Mouse (Mus musculus) pancreas, adult 10 weeks (tissue): ENCODE data around the gene Olfr155. TPM values are rescaled to one million over a fixed set of nuclear protein-coding genes. Genes with fewer than 3 reads are reported as not detected.

Experiments used
- polyA plus RNA-seq: library from polyadenylated mRNA; stranded (reverse); fragments of 350-450 nt; fragmentation: Illumina TruSeq; extraction: RNeasy Lipid Tissue Mini Kit (QIAGEN cat#74804); gene quantifications from one replicate; pipeline ENCODE4 v1.2.3, GENCODE M21; 2015; ENCODE audit warnings: low read depth, low replicate concordance; ENCODE audit not compliant: insufficient read depth

The Olfr155 gene
- not detected for polyA plus RNA-seq

GRCm38 (mm10) chr4:43851265-43851664 is at the start of gene Olfr155:
Gene Olfr155 (plus strand): TSS chr4:43851565.

DNA sequence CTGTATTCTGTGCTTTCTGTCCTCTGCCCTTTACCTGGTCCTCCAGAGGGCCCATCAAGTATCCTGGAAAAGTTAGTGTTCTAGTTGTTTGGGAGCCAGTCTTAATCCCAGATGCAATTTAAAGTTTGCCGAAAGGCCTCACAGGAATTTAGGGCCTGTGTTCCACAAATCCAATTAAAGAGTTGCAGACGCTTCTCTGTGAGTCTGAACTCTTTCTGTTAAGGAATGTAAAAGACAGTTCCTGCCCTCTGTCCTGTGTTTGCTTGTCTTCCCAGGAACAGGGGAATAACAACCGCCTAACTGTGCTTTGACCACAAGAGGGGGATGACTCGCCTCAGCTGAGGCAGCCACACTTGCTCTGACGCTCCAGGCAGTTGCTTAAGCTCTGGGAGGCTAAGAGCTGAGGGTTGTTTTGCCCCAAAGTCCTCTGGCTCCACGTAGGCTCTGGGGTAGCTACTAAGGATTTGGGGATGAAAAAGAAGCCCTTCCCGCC is 27.5 kb upstream of the Olfr155 start, which contains the start of gene Olfr156:
Gene Olfr156 (minus strand): TSS at position 51 of the 493 bp plus-strand sequence.

DNA sequence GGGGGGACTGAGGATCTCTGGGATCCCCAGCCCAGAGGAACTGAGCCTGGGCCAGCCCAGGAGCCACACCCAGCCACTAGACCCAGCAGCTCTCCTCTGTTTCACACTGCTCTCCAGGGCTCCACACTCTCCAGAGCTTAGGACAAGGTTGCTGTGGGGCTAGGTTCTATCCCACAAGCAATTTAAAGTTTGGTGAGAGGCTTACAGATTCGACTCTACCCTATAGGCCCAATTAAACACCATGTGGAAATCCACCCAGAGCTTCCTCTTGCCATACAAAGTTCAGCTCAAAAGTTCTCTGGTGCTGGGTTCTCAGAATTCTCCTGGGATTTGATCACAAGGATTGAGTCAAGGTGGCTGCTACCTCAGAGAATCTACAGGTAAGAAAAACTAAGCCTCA is 11.3 kb upstream of the Olfr155 start, which contains the start of gene Olfr157:
Gene Olfr157 (minus strand): TSS at position 101 of the 400 bp plus-strand sequence.

DNA sequence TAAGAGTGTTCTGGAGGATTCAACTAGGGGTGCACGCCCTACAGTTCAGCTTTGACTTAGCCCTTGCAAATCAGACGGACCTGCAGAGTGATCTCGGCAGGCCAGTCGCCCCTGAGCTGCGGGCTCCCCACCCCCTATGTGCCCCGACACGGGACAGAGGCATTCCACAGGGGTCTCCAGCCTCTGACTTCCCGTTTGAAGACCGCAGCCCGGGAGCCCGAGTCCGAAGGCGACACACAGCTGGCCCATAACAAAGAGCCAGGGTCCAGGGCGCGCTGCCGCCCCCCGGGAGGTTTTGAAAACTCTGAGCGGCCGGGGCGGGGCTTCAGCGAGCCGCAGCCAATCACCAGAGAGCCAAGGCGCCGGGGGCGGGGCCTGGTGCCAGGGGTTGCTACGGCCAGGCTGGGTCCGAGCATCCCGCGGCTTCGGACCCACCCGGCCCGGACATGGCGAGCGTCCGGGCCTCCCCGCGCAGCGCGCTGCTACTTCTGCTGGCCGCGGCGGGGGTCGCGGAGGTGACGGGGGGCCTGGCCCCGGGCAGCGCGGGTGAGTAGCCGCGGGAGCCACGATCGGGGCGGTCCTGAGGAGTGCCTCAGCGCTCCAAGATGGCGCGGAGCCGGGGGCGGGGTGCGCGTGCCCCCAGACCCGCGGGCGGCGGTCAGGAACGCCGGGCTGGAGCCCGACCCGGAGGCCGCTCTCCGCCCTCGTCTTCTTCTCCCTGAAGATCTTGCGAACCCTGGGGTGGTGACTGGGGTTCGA is 24.0 kb downstream of the Olfr155 start, which contains the start of gene Reck:
Gene Reck (plus strand): TSS at position 371 of the 759 bp plus-strand sequence.

Other genes starting within 250 kb of the Olfr155 start
- gene Npr2, start 219.6 kb upstream of the Olfr155 start, polyA plus RNA-seq: 10.7 TPM
- 1.1 TPM for gene Spag8, start 198.0 kb upstream of the Olfr155 start, polyA plus RNA-seq
- gene Hint2, start 195.1 kb upstream of the Olfr155 start, polyA plus RNA-seq: 22.0 TPM
- gene Tmem8b, start 182.6 kb upstream of the Olfr155 start, polyA plus RNA-seq: 1.8 TPM
- gene Fam221b, start 182.4 kb upstream of the Olfr155 start, polyA plus RNA-seq: 0.20 TPM
- gene Olfr70, start 150.8 kb upstream of the Olfr155 start, polyA plus RNA-seq: not detected
- not detected for gene Olfr71, start 141.3 kb upstream of the Olfr155 start, polyA plus RNA-seq
- 3.5 TPM for gene Hrct1, start 124.4 kb upstream of the Olfr155 start, polyA plus RNA-seq
- 0.65 TPM for gene Spaar, start 121.5 kb upstream of the Olfr155 start, polyA plus RNA-seq
- not detected for gene Olfr159, start 80.6 kb upstream of the Olfr155 start, polyA plus RNA-seq
- gene Olfr156, start 27.7 kb upstream of the Olfr155 start, polyA plus RNA-seq: not detected
- not detected for gene Olfr157, start 11.4 kb upstream of the Olfr155 start, polyA plus RNA-seq
- gene Reck, start 24.0 kb downstream of the Olfr155 start, polyA plus RNA-seq: 3.9 TPM
- 4.0 TPM for gene Glipr2, start 105.8 kb downstream of the Olfr155 start, polyA plus RNA-seq
- not detected for gene Ccin, start 131.9 kb downstream of the Olfr155 start, polyA plus RNA-seq
- gene Clta, start 152.9 kb downstream of the Olfr155 start, polyA plus RNA-seq: 44.7 TPM
- gene Gne, start 232.6 kb downstream of the Olfr155 start, polyA plus RNA-seq: 6.8 TPM